Mouse (Mus musculus): Measurements from ENCODE around the gene Idh1.
A peak's percentile ranks its signal among the peaks of the same experiment; 100 is the strongest.

DNA sequence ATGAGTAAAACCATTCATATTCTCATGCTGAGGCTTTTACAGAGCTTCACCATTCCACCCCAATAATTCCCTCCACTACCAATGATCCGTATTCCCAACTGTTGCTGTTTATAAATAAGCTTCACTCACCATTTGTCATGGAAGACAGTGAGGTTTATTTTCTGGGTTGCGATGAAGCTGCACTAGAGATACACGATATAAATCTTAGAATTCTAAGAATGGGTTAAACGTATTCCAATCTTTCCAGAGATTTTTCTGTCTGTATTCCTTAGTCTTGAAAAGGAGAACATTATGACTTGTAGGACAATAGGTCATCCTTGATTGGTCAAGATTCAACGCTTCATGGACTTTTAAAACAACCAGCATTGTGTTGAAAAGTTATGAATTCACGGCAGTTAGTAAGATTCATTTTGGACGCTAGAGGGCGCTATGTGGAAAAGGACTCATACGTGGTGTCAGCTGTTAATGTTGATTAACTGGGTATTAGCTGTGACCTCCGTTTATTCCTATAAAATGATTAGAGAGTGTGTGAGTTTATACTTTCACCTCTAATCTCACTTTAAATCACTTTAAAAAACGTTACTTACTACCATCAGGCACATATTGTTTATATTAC, 6.6 kb downstream of the Idh1 start:
- peak; percentile 1; the same call in 1 of the 2 replicates for TF ChIP-seq CTCF (IDR thresholded peaks at IDR 0.05; ENCODE audit: insufficient read depth, low read length)
- no peak for TF ChIP-seq POLR2A (IDR thresholded peaks at IDR 0.05; ENCODE audit: borderline replicate concordance, extremely low read depth, low read depth, low read length)
